Mouse (Mus musculus) CH12.LX (cell line): ENCODE data around the gene Dcaf8. TPM values are rescaled to one million over a fixed set of nuclear protein-coding genes. Genes with fewer than 3 reads are reported as not detected.

Source experiments
- DNase-seq: peaks from one replicate; pipeline ENCODE4 v3.0.0-alpha.2; 2013; ENCODE audit errors: extremely low read depth
- H3K27ac ChIP-seq: 2 replicates; pipeline ENCODE4 v1.5.1; 2012; ENCODE audit warnings: low read depth, mild to moderate bottlenecking, control low read depth, moderate library complexity; ENCODE audit not compliant: insufficient read depth
- H3K27me3 ChIP-seq: replicated peaks from 2 replicates; pipeline ENCODE3; 2012; ENCODE audit warnings: inconsistent platforms
- H3K36me3 ChIP-seq, 2 experiments: replicated peaks in 1 of 2; 2 replicates each; pipeline versions ENCODE3 to v1.6.1; 2012; ENCODE audit warnings: inconsistent platforms in 1 of 2, low read length in 1 of 2, mild to moderate bottlenecking in 1 of 2, mixed read lengths in 1 of 2, moderate library complexity in 1 of 2; ENCODE audit not compliant: control insufficient read depth in 1 of 2, insufficient read depth in 1 of 2
- H3K4me1 ChIP-seq, 2 experiments: 2 replicates each; pipeline ENCODE4 v1.6.1; 2012; ENCODE audit warnings: inconsistent platforms in 1 of 2, moderate library complexity in 1 of 2; ENCODE audit not compliant: insufficient read depth in 2 of 2, control insufficient read depth in 1 of 2
- H3K4me2 ChIP-seq: 2 replicates; pipeline ENCODE4 v1.6.1; 2012; ENCODE audit warnings: low read depth, mild to moderate bottlenecking, control low read depth; ENCODE audit not compliant: poor library complexity, insufficient read depth, severe bottlenecking
- H3K4me3 ChIP-seq, 3 experiments: fragments of 150-350 bp in 1 of 3; sonication (generic) in 1 of 3; replicated peaks in 1 of 3; 2 replicates each; pipeline versions ENCODE3 to v1.5.1; 2011 to 2012; ENCODE audit warnings: low read depth in 2 of 3, low read length in 2 of 3, mild to moderate bottlenecking in 2 of 3, moderate library complexity in 2 of 3, control low read depth in 1 of 3, improper control_type of control experiment in 1 of 3, inconsistent platforms in 1 of 3, mixed read lengths in 1 of 3; ENCODE audit not compliant: poor library complexity in 1 of 3
- H3K79me2 ChIP-seq: replicated peaks from 2 replicates; pipeline ENCODE4 v1.6.1; 2012; ENCODE audit warnings: mild to moderate bottlenecking, moderate library complexity; ENCODE audit not compliant: control insufficient read depth, poor library complexity, insufficient read depth, severe bottlenecking; ENCODE audit errors: extremely low read depth
- H3K9ac ChIP-seq: 2 replicates; pipeline ENCODE4 v1.6.1; 2012; ENCODE audit warnings: low read depth, mild to moderate bottlenecking, control low read depth, moderate library complexity; ENCODE audit not compliant: insufficient read depth
- H3K9me3 ChIP-seq: replicated peaks from 2 replicates; pipeline ENCODE3; 2012; ENCODE audit warnings: low read length, inconsistent platforms, mixed read lengths
- BHLHE40 ChIP-seq: IDR thresholded peaks from 2 replicates; pipeline ENCODE4 v1.6.1; 2011; ENCODE audit warnings: mild to moderate bottlenecking, low read depth, low read length, improper control_type of control experiment
- CHD2 ChIP-seq: IDR thresholded peaks from 2 replicates; pipeline ENCODE4 v1.6.1; 2011; ENCODE audit warnings: low read length, improper control_type of control experiment
- CTCF ChIP-seq, 2 experiments: IDR thresholded peaks in 1 of 2; conservative IDR thresholded peaks in 1 of 2; 2 replicates each; pipeline ENCODE4 v1.5.1; 2011 to 2012; ENCODE audit warnings: low read depth in 2 of 2, low read length in 2 of 2, improper control_type of control experiment in 1 of 2, inconsistent platforms in 1 of 2, mild to moderate bottlenecking in 1 of 2, moderate library complexity in 1 of 2
- E2F4 ChIP-seq: IDR thresholded peaks from 2 replicates; pipeline ENCODE4 v1.6.1; 2011; ENCODE audit warnings: low read depth, low read length, improper control_type of control experiment; ENCODE audit not compliant: insufficient replicate concordance
- EP300 ChIP-seq: IDR thresholded peaks from 2 replicates; pipeline ENCODE4 v1.6.1; 2011; ENCODE audit warnings: low read length, improper control_type of control experiment
- HCFC1 ChIP-seq: IDR thresholded peaks from 2 replicates; pipeline ENCODE4 v1.6.1; 2012; ENCODE audit warnings: low read depth, mild to moderate bottlenecking, inconsistent platforms, low read length, improper control_type of control experiment
- JUND ChIP-seq: conservative IDR thresholded peaks from 2 replicates; pipeline ENCODE4 v1.6.1; 2011; ENCODE audit warnings: low read depth, low read length, improper control_type of control experiment
- MAFK ChIP-seq: IDR thresholded peaks from 2 replicates; pipeline ENCODE4 v1.6.1; 2011; ENCODE audit warnings: low read length, improper control_type of control experiment; ENCODE audit not compliant: insufficient replicate concordance
- MXI1 ChIP-seq: IDR thresholded peaks from 2 replicates; pipeline ENCODE4 v1.6.1; 2011; ENCODE audit warnings: mild to moderate bottlenecking, low read depth, low read length, improper control_type of control experiment
- MYC ChIP-seq: IDR thresholded peaks from 2 replicates; pipeline ENCODE4 v1.6.1; 2011; ENCODE audit warnings: low read depth, mild to moderate bottlenecking, improper control_type of control experiment, low read length
- NELFE ChIP-seq: IDR thresholded peaks from 2 replicates; pipeline ENCODE4 v1.6.1; 2011; ENCODE audit warnings: low read depth, low read length, improper control_type of control experiment
- PAX5 ChIP-seq: IDR thresholded peaks from 2 replicates; pipeline ENCODE4 v1.6.1; 2012; ENCODE audit warnings: low read length, inconsistent platforms, mixed read lengths
- POLR2A ChIP-seq: IDR thresholded peaks from 2 replicates; pipeline ENCODE4 v1.6.1; 2011; ENCODE audit warnings: low read depth, mild to moderate bottlenecking, improper control_type of control experiment, low read length
- RAD21 ChIP-seq: IDR thresholded peaks from 2 replicates; pipeline ENCODE4 v1.6.1; 2011; ENCODE audit warnings: low read depth, mild to moderate bottlenecking, low read length, improper control_type of control experiment, moderate library complexity
- SMC3 ChIP-seq: IDR thresholded peaks from 2 replicates; pipeline ENCODE4 v1.6.1; 2011; ENCODE audit warnings: low read depth, low read length, improper control_type of control experiment
- UBTF ChIP-seq: IDR thresholded peaks from 2 replicates; pipeline ENCODE4 v1.6.1; 2012; ENCODE audit warnings: low read depth, mild to moderate bottlenecking, inconsistent platforms, low read length, improper control_type of control experiment, moderate library complexity
- USF2 ChIP-seq: conservative IDR thresholded peaks from 2 replicates; pipeline ENCODE4 v1.6.1; 2011; ENCODE audit warnings: low read depth, low read length, improper control_type of control experiment
- ZC3H11A ChIP-seq: IDR thresholded peaks from 2 replicates; pipeline ENCODE4 v1.6.1; 2012; ENCODE audit warnings: low read depth, mild to moderate bottlenecking, inconsistent platforms, low read length, improper control_type of control experiment
- ZKSCAN1 ChIP-seq: IDR thresholded peaks from 2 replicates; pipeline ENCODE4 v1.6.1; 2012; ENCODE audit warnings: low read depth, inconsistent platforms, low read length, improper control_type of control experiment, borderline replicate concordance
- ZMIZ1 ChIP-seq: IDR thresholded peaks from 2 replicates; pipeline ENCODE4 v1.6.1; 2012; ENCODE audit warnings: low read depth, mild to moderate bottlenecking, inconsistent platforms, low read length, improper control_type of control experiment
- dilution Hi-C: fragments of 300-500 bp; cut with MboI; formaldehyde crosslinking; loops from 2 replicates; pipeline ENCODE4 v1.14.3; 2020; ENCODE audit warnings: low sequenced_read_pairs; ENCODE audit not compliant: extremely low pct_unique_long_range_greater_than_20kb, extremely low pct_ligation_motif_present
- in situ Hi-C: fragments of 300-500 bp; cut with MboI; formaldehyde crosslinking; loops from 3 replicates; pipeline ENCODE4 v1.14.3; 2019; ENCODE audit warnings: low sequenced_read_pairs, low pct_ligation_motif_present, low pct_unique_long_range_greater_than_20kb, mixed read lengths
- polyA plus RNA-seq: library from polyadenylated mRNA; unstranded; fragments of >175 nt; gene quantifications from 2 replicates; pipeline ENCODE4 v1.2.1, GENCODE M21; 2012; ENCODE audit warnings: low read depth; ENCODE audit not compliant: insufficient read length
- total RNA-seq, 2 experiments: library from RNA; depleted of rRNA; stranded (reverse); fragments of 300-350 nt in 1 of 2; fragments of >200 nt in 1 of 2; gene quantifications; 2 replicates each; pipeline ENCODE4 v1.2.3; 2012 to 2014

Dcaf8 gene
- total and polyA plus RNA-seq, 3 experiments = 46.2 to 77.2 (median 58.5) TPM

DNA sequence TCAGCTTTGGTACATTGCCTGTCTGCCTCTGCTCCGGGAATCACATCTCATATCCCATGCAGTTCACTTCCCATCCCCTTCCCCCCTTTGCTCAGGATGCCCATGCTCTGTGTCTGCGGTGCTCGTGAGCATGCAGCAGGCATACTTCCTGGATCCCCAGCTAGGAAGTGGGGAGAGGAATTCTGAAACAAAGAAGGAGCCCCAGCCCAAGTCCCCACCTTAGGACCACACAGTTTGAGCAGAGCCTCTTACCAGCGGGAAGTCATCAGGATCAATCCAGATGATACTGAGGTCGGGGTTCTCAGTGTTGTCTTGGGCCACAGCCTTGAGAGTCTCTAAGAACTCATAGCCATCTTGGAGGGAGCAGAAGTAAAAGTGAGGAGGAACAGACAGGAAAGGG, 64.9 kb downstream of the Dcaf8 start:
- no peak for DNase-seq
- peaks cover 3 to 5% of the 10 kb centered on the region in 2 experiments for H3K36me3 ChIP-seq
- TF ChIP-seq HCFC1 (no peak), EP300 (no peak), MYC (no peak), RAD21 (no peak)
- TF ChIP-seq, all 38 proteins: peak for 0
- H3K4me2 ChIP-seq = no peak overlapping the region
- in situ Hi-C loops = no loop called here
- H3K9me3 ChIP-seq = no peaks in the 10 kb centered on the region
- dilution Hi-C loops = no loop called here
- H3K4me1 ChIP-seq = peaks cover 4 to 18% of the 10 kb centered on the region in 2 experiments
- H3K79me2 ChIP-seq = no peaks in the 10 kb centered on the region
- H3K9ac ChIP-seq = no peak overlapping the region
- no peak overlapping the region for H3K27ac ChIP-seq
- no peaks in the 10 kb centered on the region for H3K27me3 ChIP-seq
- no peak overlapping the region for H3K4me3 ChIP-seq

DNA sequence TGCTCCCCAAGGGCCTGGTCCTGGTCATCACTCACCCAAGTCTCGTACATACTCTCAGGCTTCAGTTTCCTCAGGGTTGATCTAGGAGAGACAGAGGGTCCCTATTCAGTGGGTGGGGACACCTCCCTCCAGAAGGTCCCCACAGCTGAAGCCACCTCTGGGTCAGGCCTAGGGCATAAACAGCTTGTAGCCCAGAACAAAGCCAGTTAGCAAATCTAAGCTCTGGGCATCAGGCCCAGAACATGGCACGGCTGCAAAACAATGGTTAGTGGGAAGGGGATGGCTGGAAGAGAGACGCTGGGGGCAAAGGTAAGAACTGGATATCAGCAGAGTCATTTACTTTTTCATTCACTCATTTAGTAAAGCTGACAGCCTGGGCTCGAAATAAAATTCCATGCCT, 65.9 kb downstream of the Dcaf8 start:
- no peak overlapping the region for H3K9ac ChIP-seq
- no peak for TF ChIP-seq MXI1
- TF ChIP-seq EP300 = no peak
- no peak for TF ChIP-seq SMC3
- TF ChIP-seq ZC3H11A = no peak
- no peak for TF ChIP-seq E2F4
- no peak for TF ChIP-seq CTCF (conservative IDR thresholded peaks at IDR 0.05 in 1 of 2, IDR thresholded peaks at IDR 0.05 in 1 of 2; ENCODE audit: low read depth in 2 of 2, low read length in 2 of 2)
- TF ChIP-seq CHD2 = no peak
- TF ChIP-seq BHLHE40 = no peak
- TF ChIP-seq NELFE = no peak
- TF ChIP-seq UBTF = no peak
- no peak for TF ChIP-seq PAX5
- no peak for TF ChIP-seq MAFK
- TF ChIP-seq ZKSCAN1 = no peak
- TF ChIP-seq USF2 = no peak
- TF ChIP-seq JUND = no peak
- no peak for TF ChIP-seq ZMIZ1
- no peak for TF ChIP-seq POLR2A
- in situ Hi-C loops = no loop called here
- no peak for DNase-seq
- peaks cover 3 to 5% of the 10 kb centered on the region in 2 experiments for H3K36me3 ChIP-seq
- H3K27ac ChIP-seq = no peak overlapping the region
- no peaks in the 10 kb centered on the region for H3K79me2 ChIP-seq
- H3K4me3 ChIP-seq = no peak overlapping the region
- no peaks in the 10 kb centered on the region for H3K9me3 ChIP-seq
- H3K4me1 ChIP-seq = peaks cover 4 to 22% of the 10 kb centered on the region in 2 experiments
- dilution Hi-C loops = no loop called here
- H3K27me3 ChIP-seq = no peaks in the 10 kb centered on the region
- H3K4me2 ChIP-seq = no peak overlapping the region
